Mouse (Mus musculus): ENCODE data around the gene Rif1. TPM values are rescaled to one million over a fixed set of nuclear protein-coding genes. Genes with fewer than 3 reads are reported as not detected.
"Not testable (repeated sequence)": the region's sequence is repeated elsewhere in the genome, so short reads cannot be mapped to it uniquely, and the experiment has no call there.

The Rif1 gene
- polyA plus RNA-seq, 1 experiment from 2014 or later = 11.8 TPM

GRCm38 (mm10) chr2:52114086-52114485 lies 41.5 kb downstream of the Rif1 start:
- Histone ChIP-seq H3K9ac (ENCODE audit: low read depth, low read length) (no peak overlapping the region), H3K27ac (ENCODE audit: low read length) (no peak overlapping the region), H3K27me3 (replicated peaks; ENCODE audit: control insufficient read depth, insufficient read depth, low read length) (no peaks in the 10 kb centered on the region), H3K36me3 (ENCODE audit: control insufficient read depth, insufficient read depth, low read length) (peaks cover 11% of the 10 kb centered on the region), H3K4me2 (ENCODE audit: low read depth, low read length) (no peak overlapping the region), H3K4me1 (ENCODE audit: control insufficient read depth, insufficient read depth, low read length) (no peaks in the 10 kb centered on the region), H3K9me3 (ENCODE audit: control insufficient read depth, low read length) (no peaks in the 10 kb centered on the region), H3K4me3 (ENCODE audit: low read length) (no peak overlapping the region)
- no peak for ATAC-seq
- WGBS = 89% methylated on average over 1 of the region's 1 CpGs

GRCm38 (mm10) chr2:52131370-52131769 lies 58.7 kb downstream of the Rif1 start:
- H3K9me3 ChIP-seq (ENCODE audit: control insufficient read depth, low read length); H3K27me3 ChIP-seq (replicated peaks; ENCODE audit: control insufficient read depth, insufficient read depth, low read length); H3K4me3 ChIP-seq (ENCODE audit: low read length); ATAC-seq; H3K4me2 ChIP-seq (ENCODE audit: low read depth, low read length); H3K4me1 ChIP-seq (ENCODE audit: control insufficient read depth, insufficient read depth, low read length); H3K9ac ChIP-seq (ENCODE audit: low read depth, low read length); H3K27ac ChIP-seq (ENCODE audit: low read length): not testable (repeated sequence)
- peaks cover 11% of the 10 kb centered on the region for H3K36me3 ChIP-seq (ENCODE audit: control insufficient read depth, insufficient read depth, low read length)
- WGBS = 96% methylated on average over 20 of the region's 20 CpGs

- Histone ChIP-seq H3K4me1 (ENCODE audit: control insufficient read depth, insufficient read depth, low read length) (no peaks in the 10 kb centered on the region), H3K4me2 (ENCODE audit: low read depth, low read length) (no peak overlapping the region), H3K9me3 (ENCODE audit: control insufficient read depth, low read length) (no peaks in the 10 kb centered on the region), H3K4me3 (ENCODE audit: low read length) (no peak overlapping the region), H3K36me3 (ENCODE audit: control insufficient read depth, insufficient read depth, low read length) (0 out of 2 replicates have a peak, but pooled peaks cover 2% of the 10 kb centered on the region), H3K9ac (ENCODE audit: low read depth, low read length) (no peak overlapping the region), H3K27ac (ENCODE audit: low read length) (no peak overlapping the region), H3K27me3 (replicated peaks; ENCODE audit: control insufficient read depth, insufficient read depth, low read length) (no peaks in the 10 kb centered on the region)
- 98% methylated on average over 2 of the region's 2 CpGs for WGBS
- ATAC-seq = no peak
These were observed 60.7 kb downstream of the Rif1 start for GRCm38 (mm10) chr2:52133351-52133750.

GRCm38 (mm10) chr2:52153064-52153463 lies 80.4 kb downstream of the Rif1 start:
- Histone ChIP-seq H3K9me3 (ENCODE audit: control insufficient read depth, low read length) (no peaks in the 10 kb centered on the region), H3K4me2 (ENCODE audit: low read depth, low read length) (no peak overlapping the region), H3K4me1 (ENCODE audit: control insufficient read depth, insufficient read depth, low read length) (no peaks in the 10 kb centered on the region), H3K9ac (ENCODE audit: low read depth, low read length) (no peak overlapping the region), H3K36me3 (ENCODE audit: control insufficient read depth, insufficient read depth, low read length) (no peaks in the 10 kb centered on the region), H3K27ac (ENCODE audit: low read length) (no peak overlapping the region), H3K27me3 (replicated peaks; ENCODE audit: control insufficient read depth, insufficient read depth, low read length) (no peaks in the 10 kb centered on the region), H3K4me3 (ENCODE audit: low read length) (no peak overlapping the region)
- no peak for ATAC-seq
- 78% methylated on average over 3 of the region's 3 CpGs for WGBS

- no peaks in the 10 kb centered on the region for H3K27me3 ChIP-seq (replicated peaks; ENCODE audit: control insufficient read depth, insufficient read depth, low read length)
- no peak overlapping the region for H3K4me3 ChIP-seq (ENCODE audit: low read length)
- no peaks in the 10 kb centered on the region for H3K4me1 ChIP-seq (ENCODE audit: control insufficient read depth, insufficient read depth, low read length)
- no peak overlapping the region for H3K4me2 ChIP-seq (ENCODE audit: low read depth, low read length)
- no peaks in the 10 kb centered on the region for H3K36me3 ChIP-seq (ENCODE audit: control insufficient read depth, insufficient read depth, low read length)
- H3K9me3 ChIP-seq (ENCODE audit: control insufficient read depth, low read length) = no peaks in the 10 kb centered on the region
- no peak overlapping the region for H3K27ac ChIP-seq (ENCODE audit: low read length)
- 66% methylated on average over 7 of the region's 7 CpGs for WGBS
- no peak for ATAC-seq
- no peak overlapping the region for H3K9ac ChIP-seq (ENCODE audit: low read depth, low read length)
These were observed 96.8 kb downstream of the Rif1 start for GRCm38 (mm10) chr2:52169243-52170005.

Other genes with a start within 250 kb of the Rif1 start
- gene Rbm43, start 137.7 kb upstream of the Rif1 start, polyA plus RNA-seq (2015; fragmentation: Nextera tagmentation; extraction: Ambion mirVana) = 8.3 and 9.3 TPM in 2 replicates
- gene Nmi, start 99.3 kb upstream of the Rif1 start, polyA plus RNA-seq (2015; fragmentation: Nextera tagmentation; extraction: Ambion mirVana) = 18.7 and 21.4 TPM in 2 replicates
- gene Tnfaip6, start 34.8 kb upstream of the Rif1 start, polyA plus RNA-seq (2015; fragmentation: Nextera tagmentation; extraction: Ambion mirVana) = 2.1 and 2.3 TPM in 2 replicates

All from intestine, embryonic 16.5 days (tissue).